Mouse (Mus musculus) frontal cortex, postnatal 25 days (tissue): ENCODE data around the gene Got2.

Source experiments
- DNase-seq, 2 experiments: peaks; one replicate each; pipeline ENCODE4 v3.0.0; 2022; ENCODE audit warnings: low spot score in 2 of 2

The Got2 gene

GRCm38 (mm10) chr8:95888285-95889136 lies at the start of gene Got2:
TSS of gene Got2 (minus strand) at chr8:95888547.
- DNase-seq: peak; percentile 83 to 87

- DNase-seq: no peak
These were observed 44.5 kb upstream of the Got2 start for GRCm38 (mm10) chr8:95932841-95933240.

- DNase-seq: no peak
These were observed 41.5 kb upstream of the Got2 start for GRCm38 (mm10) chr8:95929821-95930220.

GRCm38 (mm10) chr8:95916106-95916505 lies 27.8 kb upstream of the Got2 start:
- no peak for DNase-seq

GRCm38 (mm10) chr8:95914905-95915643 lies 26.7 kb upstream of the Got2 start:
- peak; percentile 80 to 82 for DNase-seq

GRCm38 (mm10) chr8:95911240-95911639 lies 22.9 kb upstream of the Got2 start:
- no peak for DNase-seq

GRCm38 (mm10) chr8:95907885-95908284 lies 19.5 kb upstream of the Got2 start:
- no peak for DNase-seq

- DNase-seq: no peak
These were observed 18.4 kb upstream of the Got2 start for GRCm38 (mm10) chr8:95906738-95907137.

GRCm38 (mm10) chr8:95901864-95902263 lies 13.5 kb upstream of the Got2 start:
- DNase-seq: no peak

GRCm38 (mm10) chr8:95893701-95894100 lies 5.4 kb upstream of the Got2 start:
- DNase-seq: no peak

GRCm38 (mm10) chr8:95887578-95888284 lies 616 bp downstream of the Got2 start:
- peak; percentile 65 to 78 for DNase-seq

- DNase-seq: peak in 1 of 2 experiments; percentile 26
These were observed 1.4 kb downstream of the Got2 start for GRCm38 (mm10) chr8:95886647-95887577.

GRCm38 (mm10) chr8:95885966-95886365 lies 2.4 kb downstream of the Got2 start:
- no peak for DNase-seq

- no peak for DNase-seq
These were observed 3.0 kb downstream of the Got2 start for GRCm38 (mm10) chr8:95885271-95885841.

- no peak for DNase-seq
These were observed 3.9 kb downstream of the Got2 start for GRCm38 (mm10) chr8:95884491-95884890.

- no peak for DNase-seq
These were observed 6.2 kb downstream of the Got2 start for GRCm38 (mm10) chr8:95882191-95882590.

- no peak for DNase-seq
These were observed 6.8 kb downstream of the Got2 start for GRCm38 (mm10) chr8:95881576-95881975.

GRCm38 (mm10) chr8:95879823-95880222 lies 8.5 kb downstream of the Got2 start:
- no peak for DNase-seq

GRCm38 (mm10) chr8:95878176-95878962 lies 10.0 kb downstream of the Got2 start:
- no peak for DNase-seq

GRCm38 (mm10) chr8:95875270-95875669 lies 13.1 kb downstream of the Got2 start:
- no peak for DNase-seq
